Mouse (Mus musculus): Measurements from ENCODE around the gene Ccdc7a. TPM values are rescaled to one million over a fixed set of nuclear protein-coding genes. Genes with fewer than 3 reads are reported as not detected.
A peak's percentile ranks its signal among the peaks of the same experiment; 100 is the strongest.

Ccdc7a gene
- total RNA-seq, 2 experiments from 2014 or later: not detected

- DNase-seq (ENCODE audit: low spot score in 2 of 2): no peak
These were observed 376.6 kb downstream of the Ccdc7a start for GRCm38 (mm10) chr8:128688679-128689078.

- DNase-seq (ENCODE audit: low spot score in 2 of 2): no peak
These were observed 378.8 kb downstream of the Ccdc7a start for GRCm38 (mm10) chr8:128686429-128686990.

GRCm38 (mm10) chr8:128685507-128686428 is 379.5 kb downstream of the Ccdc7a start, which contains the start of gene Itgb1:
Gene Itgb1, plus strand, starts transcription at chr8:128685654.
- DNase-seq (ENCODE audit: low spot score in 2 of 2): peak; percentile 88 to 92

GRCm38 (mm10) chr8:128684609-128685506 is 380.5 kb downstream of the Ccdc7a start:
- DNase-seq (ENCODE audit: low spot score in 2 of 2): no peak

Other genes starting within 250 kb of the Ccdc7a start
- not detected for gene Ccdc7b, start 1.6 kb upstream of the Ccdc7a start, total RNA-seq (2021)
- gene Gm10999, start 66.1 kb upstream of the Ccdc7a start, total RNA-seq (2021): not detected
- gene 2610044O15Rik8, start 168.9 kb upstream of the Ccdc7a start, total RNA-seq (2021): 10 to 100 TPM; 21.2 to 22.3 TPM